Mouse (Mus musculus): ENCODE measurements around the gene Zbtb25. TPM values are rescaled to one million over a fixed set of nuclear protein-coding genes. Genes with fewer than 3 reads are reported as not detected.

Gene Zbtb25
- 20.6 and 22.4 TPM in 2 replicates for polyA plus RNA-seq (2016; fragmentation: Nextera tagmentation; extraction: Ambion mirVana)

- peak; percentile 75 for ATAC-seq (ENCODE audit: insufficient number of reproducible peaks, insufficient read depth, low FRiP score, low TSS enrichment)
- peak within 1 kb of the TSS; percentile 75 for H3K4me3 ChIP-seq
- peaks cover 45% of the 10 kb centered on the region for H3K4me1 ChIP-seq
- H3K9me3 ChIP-seq: no peaks in the 10 kb centered on the region
- WGBS: under 1% methylated on average over 94 of the region's 96 CpGs
- no peaks in the 10 kb centered on the region for H3K27me3 ChIP-seq
- no peaks in the 10 kb centered on the region for H3K36me3 ChIP-seq
- peak within 1 kb of the TSS; percentile 81 for H3K4me2 ChIP-seq (replicated peaks)
- H3K27ac ChIP-seq: peak within 1 kb of the TSS; percentile 100
- H3K9ac ChIP-seq: peak within 1 kb of the TSS; percentile 97
These were observed at the start of gene Zbtb25 for GRCm38 (mm10) chr12:76369206-76369977. TSS of gene Zbtb25 (minus strand) at chr12:76369602.

- H3K27ac ChIP-seq: no peak overlapping the region
- no peaks in the 10 kb centered on the region for H3K4me1 ChIP-seq
- H3K4me2 ChIP-seq (replicated peaks): no peak overlapping the region
- no peaks in the 10 kb centered on the region for H3K9me3 ChIP-seq
- no peaks in the 10 kb centered on the region for H3K36me3 ChIP-seq
- H3K4me3 ChIP-seq: no peak overlapping the region
- no peaks in the 10 kb centered on the region for H3K27me3 ChIP-seq
- no peak for ATAC-seq (ENCODE audit: insufficient number of reproducible peaks, insufficient read depth, low FRiP score, low TSS enrichment)
- H3K9ac ChIP-seq: no peak overlapping the region
- WGBS: 94% methylated on average over 5 of the region's 5 CpGs
These were observed 48.9 kb upstream of the Zbtb25 start for GRCm38 (mm10) chr12:76418346-76418745.

GRCm38 (mm10) chr12:76417433-76417854 is 48.0 kb upstream of the Zbtb25 start, which contains the start of gene Ppp1r36:
TSS of gene Ppp1r36 (plus strand) at chr12:76417538.
- peak within 1 kb of the TSS; percentile 44 for H3K4me3 ChIP-seq
- peak; percentile 6; the same call in 1 of the 2 replicates for ATAC-seq (ENCODE audit: insufficient number of reproducible peaks, insufficient read depth, low FRiP score, low TSS enrichment)

GRCm38 (mm10) chr12:76415383-76416010 is 46.1 kb upstream of the Zbtb25 start:
- WGBS: 75% methylated on average over 11 of the region's 12 CpGs
- no peak for ATAC-seq (ENCODE audit: insufficient number of reproducible peaks, insufficient read depth, low FRiP score, low TSS enrichment)
- no peaks in the 10 kb centered on the region for H3K27me3 ChIP-seq
- H3K9me3 ChIP-seq: no peaks in the 10 kb centered on the region
- no peak overlapping the region for H3K9ac ChIP-seq
- no peaks in the 10 kb centered on the region for H3K4me1 ChIP-seq
- no peak overlapping the region for H3K27ac ChIP-seq
- no peak overlapping the region for H3K4me2 ChIP-seq (replicated peaks)
- no peak overlapping the region for H3K4me3 ChIP-seq
- H3K36me3 ChIP-seq: no peaks in the 10 kb centered on the region

More at GRCm38 (mm10) chr12:76417433-76417854, 48.0 kb upstream of the Zbtb25 start, which contains the start of gene Ppp1r36:
- no peak within 1 kb of the TSS for H3K27ac ChIP-seq
- WGBS: 1% methylated on average over 37 of the region's 37 CpGs
- peak within 1 kb of the TSS; percentile 86 for H3K4me2 ChIP-seq (replicated peaks)
- H3K36me3 ChIP-seq: no peaks in the 10 kb centered on the region
- H3K9me3 ChIP-seq: no peaks in the 10 kb centered on the region
- H3K4me1 ChIP-seq: no peaks in the 10 kb centered on the region
- peak within 1 kb of the TSS; percentile 43 for H3K9ac ChIP-seq
- no peaks in the 10 kb centered on the region for H3K27me3 ChIP-seq

- Histone ChIP-seq H3K4me2 (replicated peaks) (no peak overlapping the region), H3K27ac (no peak overlapping the region), H3K9ac (no peak overlapping the region), H3K9me3 (no peaks in the 10 kb centered on the region), H3K4me3 (no peak overlapping the region), H3K27me3 (peaks cover 33% of the 10 kb centered on the region), H3K36me3 (no peaks in the 10 kb centered on the region), H3K4me1 (peaks cover 17% of the 10 kb centered on the region)
- 18% methylated on average over 4 of the region's 4 CpGs for WGBS
- ATAC-seq (ENCODE audit: insufficient number of reproducible peaks, insufficient read depth, low FRiP score, low TSS enrichment): no peak
These were observed 39.8 kb upstream of the Zbtb25 start for GRCm38 (mm10) chr12:76409166-76409565.

GRCm38 (mm10) chr12:76407184-76407583 is 37.8 kb upstream of the Zbtb25 start:
- H3K27me3 ChIP-seq: peaks cover 39% of the 10 kb centered on the region
- H3K9ac ChIP-seq: no peak overlapping the region
- no peak overlapping the region for H3K4me3 ChIP-seq
- no peak overlapping the region for H3K27ac ChIP-seq
- no peak overlapping the region for H3K4me2 ChIP-seq (replicated peaks)
- H3K36me3 ChIP-seq: no peaks in the 10 kb centered on the region
- peaks cover 21% of the 10 kb centered on the region for H3K4me1 ChIP-seq
- no peaks in the 10 kb centered on the region for H3K9me3 ChIP-seq
- ATAC-seq (ENCODE audit: insufficient number of reproducible peaks, insufficient read depth, low FRiP score, low TSS enrichment): no peak
- WGBS: 30% methylated on average over 1 of the region's 1 CpGs

GRCm38 (mm10) chr12:76405971-76406370 is 36.6 kb upstream of the Zbtb25 start:
- H3K27ac ChIP-seq: no peak overlapping the region
- WGBS: 2% methylated on average over 23 of the region's 23 CpGs
- peaks cover 41% of the 10 kb centered on the region for H3K27me3 ChIP-seq
- peak overlapping the region; percentile 62 for H3K4me3 ChIP-seq
- no peak for ATAC-seq (ENCODE audit: insufficient number of reproducible peaks, insufficient read depth, low FRiP score, low TSS enrichment)
- H3K36me3 ChIP-seq: no peaks in the 10 kb centered on the region
- peaks cover 21% of the 10 kb centered on the region for H3K4me1 ChIP-seq
- no peaks in the 10 kb centered on the region for H3K9me3 ChIP-seq
- H3K4me2 ChIP-seq (replicated peaks): peak overlapping the region; percentile 84
- H3K9ac ChIP-seq: no peak overlapping the region

- Histone ChIP-seq H3K9me3 (no peaks in the 10 kb centered on the region), H3K4me3 (peak overlapping the region; percentile 62), H3K27ac (no peak overlapping the region), H3K9ac (no peak overlapping the region), H3K4me1 (peaks cover 21% of the 10 kb centered on the region), H3K27me3 (peaks cover 41% of the 10 kb centered on the region), H3K36me3 (no peaks in the 10 kb centered on the region), H3K4me2 (replicated peaks) (peak overlapping the region; percentile 84)
- 4% methylated on average over 64 of the region's 64 CpGs for WGBS
- no peak for ATAC-seq (ENCODE audit: insufficient number of reproducible peaks, insufficient read depth, low FRiP score, low TSS enrichment)
These were observed 36.0 kb upstream of the Zbtb25 start for GRCm38 (mm10) chr12:76405183-76405970.

GRCm38 (mm10) chr12:76404836-76405182 is 35.4 kb upstream of the Zbtb25 start:
- Histone ChIP-seq H3K4me2 (replicated peaks) (peak overlapping the region; percentile 84), H3K9ac (no peak overlapping the region), H3K9me3 (no peaks in the 10 kb centered on the region), H3K27ac (no peak overlapping the region), H3K4me3 (peak overlapping the region; percentile 62), H3K27me3 (peaks cover 41% of the 10 kb centered on the region), H3K4me1 (peaks cover 21% of the 10 kb centered on the region), H3K36me3 (no peaks in the 10 kb centered on the region)
- ATAC-seq (ENCODE audit: insufficient number of reproducible peaks, insufficient read depth, low FRiP score, low TSS enrichment): no peak
- WGBS: 9% methylated on average over 20 of the region's 20 CpGs

GRCm38 (mm10) chr12:76403886-76404537 is 34.6 kb upstream of the Zbtb25 start, which contains the start of gene Hspa2:
TSS of gene Hspa2 (plus strand) at chr12:76404176.
- under 1% methylated on average over 54 of the region's 54 CpGs for WGBS
- peak; percentile 97 for ATAC-seq (ENCODE audit: insufficient number of reproducible peaks, insufficient read depth, low FRiP score, low TSS enrichment)
- Histone ChIP-seq H3K4me3 (peak within 1 kb of the TSS; percentile 62), H3K4me1 (peaks cover 21% of the 10 kb centered on the region), H3K27me3 (peaks cover 41% of the 10 kb centered on the region), H3K9me3 (no peaks in the 10 kb centered on the region), H3K36me3 (no peaks in the 10 kb centered on the region), H3K4me2 (replicated peaks) (peak within 1 kb of the TSS; percentile 84), H3K9ac (peak within 1 kb of the TSS; percentile 59), H3K27ac (peak within 1 kb of the TSS; percentile 85)

Measured in embryonic facial prominence, embryonic 12.5 days (tissue).